Mouse (Mus musculus) liver, embryonic 12.5 days (tissue): ENCODE measurements around the gene Lrrc8c. TPM values are rescaled to one million over a fixed set of nuclear protein-coding genes. Genes with fewer than 3 reads are reported as not detected.
A peak's percentile ranks its signal among the peaks of the same experiment; 100 is the strongest.

Experiments
- ATAC-seq: fragments of 200-750 bp; cut with Nextera tagmentation; 2 replicates; pipeline ENCODE4 v1.8.0; 2017; ENCODE audit warnings: moderate number of reproducible peaks, mild to moderate bottlenecking, moderate library complexity
- H3K27ac ChIP-seq: fragments of 300-500 bp; sonication (generic); 2 replicates; pipeline ENCODE4 v1.5.1; 2016; ENCODE audit warnings: mild to moderate bottlenecking
- H3K27me3 ChIP-seq: fragments of 300-500 bp; sonication (generic); replicated peaks from 2 replicates; pipeline ENCODE4 v1.6.1; 2016; ENCODE audit warnings: mild to moderate bottlenecking, moderate library complexity
- H3K36me3 ChIP-seq: fragments of 300-500 bp; sonication (generic); 2 replicates; pipeline ENCODE4 v1.6.1; 2016; ENCODE audit warnings: mild to moderate bottlenecking, moderate library complexity
- H3K4me1 ChIP-seq: fragments of 300-500 bp; sonication (generic); 2 replicates; pipeline ENCODE4 v1.6.1; 2016
- H3K4me2 ChIP-seq: fragments of 300-500 bp; sonication (generic); 2 replicates; pipeline ENCODE4 v1.6.1; 2016; ENCODE audit warnings: mild to moderate bottlenecking, moderate library complexity
- H3K4me3 ChIP-seq: fragments of 300-500 bp; sonication (generic); 2 replicates; pipeline ENCODE4 v1.5.1; 2016; ENCODE audit warnings: mild to moderate bottlenecking, moderate library complexity
- H3K9ac ChIP-seq: fragments of 300-500 bp; sonication (generic); 2 replicates; pipeline ENCODE4 v1.6.1; 2016; ENCODE audit warnings: mild to moderate bottlenecking, moderate library complexity
- H3K9me3 ChIP-seq: fragments of 300-500 bp; sonication (generic); replicated peaks from 2 replicates; pipeline ENCODE4 v1.6.1; 2016; ENCODE audit warnings: mild to moderate bottlenecking, moderate library complexity
- WGBS: fragments of 180-500 bp; shearing (Covaris S2); methylation state at CpG from one replicate; pipeline ENCODE4 v1.1.7; 2016; ENCODE audit not compliant: insufficient replicate concordance; 5-methylcytosine and 5-hydroxymethylcytosine counted together
- polyA plus RNA-seq: library from polyadenylated mRNA; unstranded; fragments of >200 nt; fragmentation: Nextera tagmentation; extraction: Ambion mirVana; gene quantifications from 2 replicates; pipeline ENCODE4 v1.2.1, GENCODE M21; 2016

The Lrrc8c gene
- polyA plus RNA-seq, 1 experiment from 2014 or later: 23.9 TPM

DNA sequence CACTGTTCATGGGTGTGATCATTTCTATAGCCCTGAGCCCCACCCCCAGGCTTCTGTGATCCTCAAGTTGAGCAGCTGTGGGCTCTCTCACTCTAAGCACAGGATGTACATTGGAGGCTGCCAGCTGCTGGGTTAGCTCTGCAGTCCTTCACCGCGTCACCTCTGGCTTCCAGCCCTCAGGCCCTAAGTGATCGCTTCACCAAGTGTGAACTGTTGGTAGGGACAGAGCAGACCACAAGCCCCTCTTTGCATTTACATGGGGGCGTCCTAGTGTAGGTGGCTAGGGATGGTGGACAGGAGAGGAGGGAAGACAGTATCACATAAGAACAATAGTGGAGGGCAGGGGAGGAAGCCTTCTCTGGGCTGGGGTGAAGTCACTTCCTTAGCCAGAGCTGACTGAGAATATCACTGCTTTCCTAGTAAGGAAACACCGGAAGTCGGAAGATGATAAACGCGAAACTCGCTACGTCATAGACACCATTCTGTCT, 130.4 kb downstream of the Lrrc8c start:
- Histone ChIP-seq H3K27ac (peak overlapping the region; percentile 72), H3K27me3 (no peaks in the 10 kb centered on the region), H3K4me2 (peak overlapping the region; percentile 6), H3K9me3 (no peaks in the 10 kb centered on the region), H3K9ac (no peak overlapping the region), H3K36me3 (no peaks in the 10 kb centered on the region), H3K4me3 (no peak overlapping the region), H3K4me1 (peaks cover 27% of the 10 kb centered on the region)
- ATAC-seq: peak; percentile 17; the same call in 1 of the 2 replicates
- 57% methylated on average over 10 of the region's 10 CpGs for WGBS

DNA sequence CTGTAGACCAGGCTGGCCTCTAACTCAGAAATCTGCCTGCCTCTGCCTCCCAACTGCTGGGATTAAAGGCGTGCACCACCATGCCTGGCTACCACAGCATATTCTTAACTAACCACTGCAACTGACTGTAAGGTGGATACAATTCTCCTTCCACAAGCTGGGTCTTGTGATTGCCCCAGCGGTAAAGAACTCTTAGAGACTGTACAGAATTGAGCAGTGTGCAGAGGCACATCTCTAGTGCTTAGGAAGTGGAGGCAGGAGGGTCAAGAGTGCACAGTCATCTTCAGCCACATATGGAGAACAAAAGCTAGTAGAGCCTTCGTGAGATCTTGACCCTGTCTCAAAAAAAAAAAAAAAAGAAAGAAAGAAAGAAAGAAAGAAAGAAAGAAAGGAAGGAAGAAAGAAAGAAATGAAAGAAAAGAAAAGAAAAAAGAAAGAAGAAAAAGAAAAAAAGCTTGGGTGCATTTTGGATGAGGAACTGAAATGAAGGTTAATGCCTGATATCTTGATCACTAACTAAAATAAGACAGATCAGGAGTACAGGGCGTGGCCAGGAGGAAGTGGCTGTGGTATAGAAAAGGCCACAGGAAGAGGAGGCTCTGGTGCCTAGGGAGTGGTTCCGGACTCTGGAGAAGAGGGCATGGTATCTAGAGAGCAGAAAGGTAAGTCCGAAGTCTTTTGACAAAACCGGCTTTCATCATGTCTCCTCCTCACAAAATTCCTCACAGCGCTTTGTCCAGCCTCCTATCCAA, 131.7 kb downstream of the Lrrc8c start:
- 30% methylated on average over 8 of the region's 8 CpGs for WGBS
- H3K27ac ChIP-seq: 0 out of 2 replicates have a peak overlapping the region, but pooled peaks have one; percentile 18
- H3K27me3 ChIP-seq: no peaks in the 10 kb centered on the region
- no peaks in the 10 kb centered on the region for H3K36me3 ChIP-seq
- peak overlapping the region; percentile 55 for H3K4me2 ChIP-seq
- no peaks in the 10 kb centered on the region for H3K9me3 ChIP-seq
- ATAC-seq: no peak
- peak overlapping the region; percentile 47 for H3K9ac ChIP-seq
- H3K4me1 ChIP-seq: peaks cover 28% of the 10 kb centered on the region
- peak overlapping the region; percentile 31 for H3K4me3 ChIP-seq

DNA sequence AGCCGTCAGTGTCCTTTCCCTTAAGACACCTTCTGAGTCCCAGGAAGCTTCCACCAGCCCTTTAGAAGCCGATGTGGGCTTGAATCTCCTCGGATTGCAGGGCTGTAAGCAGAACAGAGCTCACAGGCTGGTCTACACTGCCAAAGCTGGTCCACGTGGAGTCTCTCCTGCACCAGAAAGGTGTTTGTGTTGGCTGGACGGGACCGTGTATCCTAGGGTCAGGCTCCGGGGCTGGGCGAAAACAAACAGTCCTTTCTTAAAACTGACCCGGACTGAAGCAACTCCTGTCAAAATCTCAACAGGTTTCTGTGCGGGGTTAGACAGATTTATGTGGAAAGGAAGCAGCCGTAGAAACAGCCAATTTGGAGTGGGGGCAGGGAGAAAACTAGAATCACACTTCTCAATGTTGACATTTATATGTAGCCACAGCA, 132.4 kb downstream of the Lrrc8c start:
- Histone ChIP-seq H3K9me3 (no peaks in the 10 kb centered on the region), H3K9ac (peak overlapping the region; percentile 47), H3K36me3 (no peaks in the 10 kb centered on the region), H3K4me3 (peak overlapping the region; percentile 31), H3K27me3 (no peaks in the 10 kb centered on the region), H3K4me1 (peaks cover 28% of the 10 kb centered on the region), H3K27ac (no peak overlapping the region), H3K4me2 (peak overlapping the region; percentile 55)
- 29% methylated on average over 11 of the region's 11 CpGs for WGBS
- no peak for ATAC-seq

- Histone ChIP-seq H3K27ac (no peak overlapping the region), H3K36me3 (no peaks in the 10 kb centered on the region), H3K9me3 (no peaks in the 10 kb centered on the region), H3K27me3 (no peaks in the 10 kb centered on the region), H3K9ac (no peak overlapping the region), H3K4me1 (peaks cover 16% of the 10 kb centered on the region), H3K4me2 (peak overlapping the region; percentile 22), H3K4me3 (no peak overlapping the region)
- ATAC-seq: peak; percentile 60
- 23% methylated on average over 15 of the region's 15 CpGs for WGBS
These were observed 135.3 kb downstream of the Lrrc8c start for GRCm38 (mm10) chr5:105654237-105655063.

- H3K9me3 ChIP-seq: no peaks in the 10 kb centered on the region
- peaks cover 14% of the 10 kb centered on the region for H3K4me1 ChIP-seq
- H3K4me3 ChIP-seq: no peak overlapping the region
- ATAC-seq: no peak
- no peak overlapping the region for H3K9ac ChIP-seq
- no peaks in the 10 kb centered on the region for H3K36me3 ChIP-seq
- no peak overlapping the region for H3K4me2 ChIP-seq
- no peak overlapping the region for H3K27ac ChIP-seq
- 65% methylated on average over 12 of the region's 12 CpGs for WGBS
- no peaks in the 10 kb centered on the region for H3K27me3 ChIP-seq
These were observed 136.0 kb downstream of the Lrrc8c start for GRCm38 (mm10) chr5:105655100-105655734.

GRCm38 (mm10) chr5:105661894-105662293, 142.7 kb downstream of the Lrrc8c start:
- Histone ChIP-seq H3K27me3 (no peaks in the 10 kb centered on the region), H3K27ac (no peak overlapping the region), H3K4me2 (no peak overlapping the region), H3K4me3 (no peak overlapping the region), H3K36me3 (no peaks in the 10 kb centered on the region), H3K4me1 (no peaks in the 10 kb centered on the region), H3K9me3 (no peaks in the 10 kb centered on the region), H3K9ac (no peak overlapping the region)
- WGBS: 65% methylated on average over 5 of the region's 5 CpGs
- no peak for ATAC-seq

Other genes starting within 250 kb of the Lrrc8c start
- gene Gm43302, start 225.7 kb upstream of the Lrrc8c start, polyA plus RNA-seq: not detected in 2 replicates
- gene Gbp6, start 225.7 kb upstream of the Lrrc8c start, polyA plus RNA-seq: 0.46 and 0.67 TPM in 2 replicates
- 7.5 and 7.8 TPM in 2 replicates for gene Lrrc8b, start 103.6 kb upstream of the Lrrc8c start, polyA plus RNA-seq
- 14.5 and 15.4 TPM in 2 replicates for gene Lrrc8d, start 180.6 kb downstream of the Lrrc8c start, polyA plus RNA-seq